Mouse (Mus musculus): ENCODE results near the gene Hist1h2ab. TPM values are rescaled to one million over a fixed set of nuclear protein-coding genes. Genes with fewer than 3 reads are reported as not detected.
A peak's percentile ranks its signal among the peaks of the same experiment; 100 is the strongest.

Gene Hist1h2ab
- polyA plus RNA-seq, 1 experiment: 1.3 TPM

- TF ChIP-seq CTCF (conservative IDR thresholded peaks at IDR 0.05; ENCODE audit: insufficient read depth, insufficient read length, low read depth, low read length): no peak
- no peak for TF ChIP-seq POLR2A (IDR thresholded peaks at IDR 0.05; ENCODE audit: low read depth, low read length)
- Histone ChIP-seq H3K36me3 (ENCODE audit: control insufficient read depth, insufficient read depth, low read length) (peaks cover 3% of the 10 kb centered on the region; the same call in 1 of the 2 replicates), H3K4me1 (ENCODE audit: control insufficient read depth, insufficient read depth, low read length) (peaks cover 4% of the 10 kb centered on the region; the same call in 1 of the 2 replicates), H3K27me3 (replicated peaks; ENCODE audit: control insufficient read depth, insufficient read depth, low read length) (no peaks in the 10 kb centered on the region), H3K4me3 (ENCODE audit: insufficient read depth, low read depth, low read length) (no peak overlapping the region), H3K27ac (ENCODE audit: insufficient read depth, low read depth, low read length) (peak overlapping the region; percentile 98)
- DNase-seq: no peak
- WGBS: 28% methylated on average over 4 of the region's 4 CpGs
These were observed 12.9 kb upstream of the Hist1h2ab start for GRCm38 (mm10) chr13:23738041-23738440.

GRCm38 (mm10) chr13:23738677-23739068, 12.3 kb upstream of the Hist1h2ab start, which contains the start of gene Hist1h1c:
TSS of gene Hist1h1c (plus strand) at chr13:23738808.
- peaks cover 3% of the 10 kb centered on the region; the same call in 1 of the 2 replicates for H3K36me3 ChIP-seq (ENCODE audit: control insufficient read depth, insufficient read depth, low read length)
- H3K4me3 ChIP-seq (ENCODE audit: insufficient read depth, low read depth, low read length): peak within 1 kb of the TSS; percentile 69
- TF ChIP-seq POLR2A (IDR thresholded peaks at IDR 0.05; ENCODE audit: low read depth, low read length) (peak; percentile 91), CTCF (conservative IDR thresholded peaks at IDR 0.05; ENCODE audit: insufficient read depth, insufficient read length, low read depth, low read length) (no peak)
- peak within 1 kb of the TSS; percentile 98 for H3K27ac ChIP-seq (ENCODE audit: insufficient read depth, low read depth, low read length)
- DNase-seq: peak; percentile 94
- under 1% methylated on average over 38 of the region's 38 CpGs for WGBS
- no peaks in the 10 kb centered on the region for H3K27me3 ChIP-seq (replicated peaks; ENCODE audit: control insufficient read depth, insufficient read depth, low read length)
- H3K4me1 ChIP-seq (ENCODE audit: control insufficient read depth, insufficient read depth, low read length): peaks cover 4% of the 10 kb centered on the region; the same call in 1 of the 2 replicates

GRCm38 (mm10) chr13:23739069-23739921, 11.6 kb upstream of the Hist1h2ab start:
- Histone ChIP-seq H3K4me1 (ENCODE audit: control insufficient read depth, insufficient read depth, low read length) (peaks cover 4% of the 10 kb centered on the region; the same call in 1 of the 2 replicates), H3K4me3 (ENCODE audit: insufficient read depth, low read depth, low read length) (peak overlapping the region; percentile 69), H3K36me3 (ENCODE audit: control insufficient read depth, insufficient read depth, low read length) (peaks cover 3% of the 10 kb centered on the region; the same call in 1 of the 2 replicates), H3K27ac (ENCODE audit: insufficient read depth, low read depth, low read length) (peak overlapping the region; percentile 98), H3K27me3 (replicated peaks; ENCODE audit: control insufficient read depth, insufficient read depth, low read length) (no peaks in the 10 kb centered on the region)
- peak; percentile 70 for TF ChIP-seq POLR2A (IDR thresholded peaks at IDR 0.05; ENCODE audit: low read depth, low read length)
- no peak for TF ChIP-seq CTCF (conservative IDR thresholded peaks at IDR 0.05; ENCODE audit: insufficient read depth, insufficient read length, low read depth, low read length)
- peak; percentile 99 for DNase-seq
- under 1% methylated on average over 39 of the region's 39 CpGs for WGBS

GRCm38 (mm10) chr13:23739922-23740252, 11.0 kb upstream of the Hist1h2ab start:
- Histone ChIP-seq H3K4me1 (ENCODE audit: control insufficient read depth, insufficient read depth, low read length) (peaks cover 4% of the 10 kb centered on the region; the same call in 1 of the 2 replicates), H3K4me3 (ENCODE audit: insufficient read depth, low read depth, low read length) (peak overlapping the region; percentile 69), H3K36me3 (ENCODE audit: control insufficient read depth, insufficient read depth, low read length) (peaks cover 3% of the 10 kb centered on the region; the same call in 1 of the 2 replicates), H3K27me3 (replicated peaks; ENCODE audit: control insufficient read depth, insufficient read depth, low read length) (no peaks in the 10 kb centered on the region), H3K27ac (ENCODE audit: insufficient read depth, low read depth, low read length) (peak overlapping the region; percentile 97)
- under 1% methylated on average over 14 of the region's 14 CpGs for WGBS
- TF ChIP-seq CTCF (conservative IDR thresholded peaks at IDR 0.05; ENCODE audit: insufficient read depth, insufficient read length, low read depth, low read length) (no peak), POLR2A (IDR thresholded peaks at IDR 0.05; ENCODE audit: low read depth, low read length) (no peak)
- DNase-seq: no peak

- peak overlapping the region; percentile 69 for H3K4me3 ChIP-seq (ENCODE audit: insufficient read depth, low read depth, low read length)
- TF ChIP-seq POLR2A (IDR thresholded peaks at IDR 0.05; ENCODE audit: low read depth, low read length) (no peak), CTCF (conservative IDR thresholded peaks at IDR 0.05; ENCODE audit: insufficient read depth, insufficient read length, low read depth, low read length) (no peak)
- no peaks in the 10 kb centered on the region for H3K27me3 ChIP-seq (replicated peaks; ENCODE audit: control insufficient read depth, insufficient read depth, low read length)
- 17% methylated on average over 13 of the region's 13 CpGs for WGBS
- peak overlapping the region; percentile 97 for H3K27ac ChIP-seq (ENCODE audit: insufficient read depth, low read depth, low read length)
- H3K4me1 ChIP-seq (ENCODE audit: control insufficient read depth, insufficient read depth, low read length): peaks cover 4% of the 10 kb centered on the region; the same call in 1 of the 2 replicates
- peaks cover 3% of the 10 kb centered on the region; the same call in 1 of the 2 replicates for H3K36me3 ChIP-seq (ENCODE audit: control insufficient read depth, insufficient read depth, low read length)
- no peak for DNase-seq
These were observed 10.6 kb upstream of the Hist1h2ab start for GRCm38 (mm10) chr13:23740256-23740840.

GRCm38 (mm10) chr13:23740910-23741309, 10.0 kb upstream of the Hist1h2ab start:
- no peak for TF ChIP-seq POLR2A (IDR thresholded peaks at IDR 0.05; ENCODE audit: low read depth, low read length)
- TF ChIP-seq CTCF (conservative IDR thresholded peaks at IDR 0.05; ENCODE audit: insufficient read depth, insufficient read length, low read depth, low read length): no peak
- WGBS: 55% methylated on average over 5 of the region's 5 CpGs
- peaks cover 3% of the 10 kb centered on the region; the same call in 1 of the 2 replicates for H3K36me3 ChIP-seq (ENCODE audit: control insufficient read depth, insufficient read depth, low read length)
- no peaks in the 10 kb centered on the region for H3K27me3 ChIP-seq (replicated peaks; ENCODE audit: control insufficient read depth, insufficient read depth, low read length)
- H3K27ac ChIP-seq (ENCODE audit: insufficient read depth, low read depth, low read length): no peak overlapping the region
- no peak overlapping the region for H3K4me3 ChIP-seq (ENCODE audit: insufficient read depth, low read depth, low read length)
- DNase-seq: no peak
- peaks cover 5% of the 10 kb centered on the region; the same call in 1 of the 2 replicates for H3K4me1 ChIP-seq (ENCODE audit: control insufficient read depth, insufficient read depth, low read length)

- Histone ChIP-seq H3K4me3 (ENCODE audit: insufficient read depth, low read depth, low read length) (no peak overlapping the region), H3K27ac (ENCODE audit: insufficient read depth, low read depth, low read length) (no peak overlapping the region), H3K36me3 (ENCODE audit: control insufficient read depth, insufficient read depth, low read length) (peaks cover 3% of the 10 kb centered on the region; the same call in 1 of the 2 replicates), H3K4me1 (ENCODE audit: control insufficient read depth, insufficient read depth, low read length) (peaks cover 7% of the 10 kb centered on the region; the same call in 1 of the 2 replicates), H3K27me3 (replicated peaks; ENCODE audit: control insufficient read depth, insufficient read depth, low read length) (no peaks in the 10 kb centered on the region)
- DNase-seq: no peak
- TF ChIP-seq POLR2A (IDR thresholded peaks at IDR 0.05; ENCODE audit: low read depth, low read length): no peak
- no peak for TF ChIP-seq CTCF (conservative IDR thresholded peaks at IDR 0.05; ENCODE audit: insufficient read depth, insufficient read length, low read depth, low read length)
These were observed 8.9 kb upstream of the Hist1h2ab start for GRCm38 (mm10) chr13:23742007-23742406.

All from kidney, adult 2 months (tissue).